ENCODE assay signal across 25 mouse cellular contexts in genomic region chr10:93687781-93688180, GRCm38 (mm10). TPM values are rescaled to one million over a fixed set of nuclear protein-coding genes. Genes with fewer than 3 reads are reported as not detected.
DNase-seq lines count a peak whose midpoint lies in the region; ATAC-seq and TF ChIP-seq lines count a peak whose summit lies in the region.
"Had no signal": no experiment of that assay in that cellular context is flagged by ENCODE, and none has a peak within 500 bp of the region (broad histone marks: within the 10 kb centered on the region; RNA-seq: fewer than 3 reads in every experiment).

No protein-coding gene starts in this region.

- DNase-seq in heart, adult 11 months: peak; percentile 90
- no peak for DNase-seq in heart, postnatal 4 days
- DNase-seq in testis, postnatal 10 days (ENCODE audit: low spot score): peak; percentile 21
- DNase-seq in testis, postnatal 14 days (ENCODE audit: low spot score): no peak
- no peak for DNase-seq in neural tube, embryonic 10.5 days (ENCODE audit: extremely low spot score, low spot score)
- DNase-seq in layer of hippocampus, adult 2 months (ENCODE audit: low spot score in 2 of 2): no peak
- DNase-seq: adrenal gland, adult 2 months; adrenal gland, postnatal 14 days; cerebellum, adult 18-20 months; cerebellum, adult 9-10 months; cerebellum, postnatal 25 days; forebrain, postnatal 0 days; gastrocnemius, postnatal 25 days; heart, adult 2 months; heart, postnatal 14 days had no signal

- ATAC-seq in liver, embryonic 15.5 days (ENCODE audit: insufficient read depth): no peak
- ATAC-seq: forebrain, embryonic 14.5 days; forebrain, postnatal 0 days; hindbrain, embryonic 16.5 days had no signal

- no peak overlapping the region for H3K9ac ChIP-seq in liver, embryonic 15.5 days
- H3K9ac ChIP-seq: embryonic facial prominence, embryonic 12.5 days; embryonic facial prominence, embryonic 15.5 days; forebrain, postnatal 0 days; heart, embryonic 13.5 days; hindbrain, embryonic 12.5 days had no signal

- 73% methylated on average over 3 of the region's 3 CpGs for WGBS in liver, embryonic 15.5 days (ENCODE audit: insufficient replicate concordance)

- H3K4me2 ChIP-seq in liver, embryonic 15.5 days: peak overlapping the region; percentile 59
- H3K4me2 ChIP-seq: embryonic facial prominence, embryonic 12.5 days; embryonic facial prominence, embryonic 15.5 days; heart, embryonic 13.5 days; hindbrain, embryonic 12.5 days had no signal

- peaks cover 56% of the 10 kb centered on the region for H3K4me1 ChIP-seq in liver, embryonic 15.5 days (replicated peaks)
- H3K4me1 ChIP-seq: embryonic facial prominence, embryonic 12.5 days; embryonic facial prominence, embryonic 15.5 days; hindbrain, embryonic 12.5 days had no signal

- no peaks in the 10 kb centered on the region for H3K27me3 ChIP-seq in liver, embryonic 15.5 days
- H3K27me3 ChIP-seq: CH12.LX; embryonic facial prominence, embryonic 12.5 days; embryonic facial prominence, embryonic 15.5 days; heart, embryonic 13.5 days; hindbrain, embryonic 12.5 days had no signal

- H3K9me3 ChIP-seq in liver, embryonic 15.5 days (replicated peaks): no peaks in the 10 kb centered on the region
- H3K9me3 ChIP-seq: embryonic facial prominence, embryonic 12.5 days; embryonic facial prominence, embryonic 15.5 days; G1E; heart, embryonic 10.5 days; heart, embryonic 13.5 days; hindbrain, embryonic 12.5 days had no signal

- no peak overlapping the region for H3K27ac ChIP-seq in liver, embryonic 15.5 days (replicated peaks)
- H3K27ac ChIP-seq in layer of hippocampus, adult 2 months: no peak overlapping the region
- H3K27ac ChIP-seq: embryonic facial prominence, embryonic 12.5 days; embryonic facial prominence, embryonic 15.5 days; heart, embryonic 10.5 days; heart, embryonic 13.5 days; hindbrain, embryonic 12.5 days had no signal

- TF ChIP-seq CTCF in layer of hippocampus, adult 2 months (conservative IDR thresholded peaks at IDR 0.05): no peak

- no peaks in the 10 kb centered on the region for H3K36me3 ChIP-seq in liver, embryonic 15.5 days (replicated peaks)
- H3K36me3 ChIP-seq: embryonic facial prominence, embryonic 12.5 days; embryonic facial prominence, embryonic 15.5 days; G1E; heart, embryonic 10.5 days had no signal

- no peak overlapping the region for H3K4me3 ChIP-seq in liver, embryonic 15.5 days (replicated peaks)
- no peak overlapping the region for H3K4me3 ChIP-seq in layer of hippocampus, adult 2 months
- H3K4me3 ChIP-seq: embryonic facial prominence, embryonic 12.5 days; embryonic facial prominence, embryonic 15.5 days; heart, adult 2 months; heart, embryonic 10.5 days; heart, embryonic 13.5 days; hindbrain, embryonic 12.5 days had no signal

RNA-seq across cellular contexts. Expression of gene Ntn4, which starts 47.3 kb away (rescaled TPM):
- 10 to 100 TPM; 41.3 to 43.2 TPM for total RNA-seq in heart, postnatal 4 days (2021)
- 0.07 and 0.09 TPM in 2 replicates for polyA plus RNA-seq in liver, embryonic 15.5 days (2015; fragmentation: Nextera tagmentation; extraction: Ambion mirVana)
- 1 to 10 TPM; 5.5 to 7.8 TPM for total RNA-seq in layer of hippocampus, adult 2 months (2021)
- total RNA-seq: CH12.LX had no signal
- polyA plus RNA-seq: G1E had no signal

Comparison
In these comparisons a context has a peak if more than half of its experiments do, and no peak if none do; other contexts are left out.
1. DNase-seq: peak in heart, adult 11 months (single experiment) and testis, postnatal 10 days (single experiment); none in heart, postnatal 4 days (single experiment), testis, postnatal 14 days (single experiment), neural tube, embryonic 10.5 days (single experiment) and layer of hippocampus, adult 2 months (0 of 2).
2. RNA of gene Ntn4, which starts 47.3 kb away (total RNA-seq): 41.3 to 43.2 TPM in heart, postnatal 4 days; 5.5 to 7.8 TPM in layer of hippocampus, adult 2 months; every median in the first group is over 4 times any median in the second.